Mouse (Mus musculus): ENCODE measurements around the gene Tmem62. TPM values are rescaled to one million over a fixed set of nuclear protein-coding genes. Genes with fewer than 3 reads are reported as not detected.

Tmem62 gene
- polyA plus RNA-seq, 1 experiment from 2014 or later: 1.9 TPM

GRCm38 (mm10) chr2:120998863-120999262, 22.0 kb downstream of the Tmem62 start:
- H3K4me3 ChIP-seq: no peak overlapping the region
- 77% methylated on average over 8 of the region's 8 CpGs for WGBS
- H3K27ac ChIP-seq (replicated peaks): no peak overlapping the region
- no peaks in the 10 kb centered on the region for H3K4me1 ChIP-seq
- no peak overlapping the region for H3K9ac ChIP-seq
- H3K4me2 ChIP-seq: no peak overlapping the region
- no peaks in the 10 kb centered on the region for H3K36me3 ChIP-seq
- no peaks in the 10 kb centered on the region for H3K9me3 ChIP-seq
- no peak for ATAC-seq (ENCODE audit: extremely low read depth, insufficient number of reproducible peaks, low FRiP score, low TSS enrichment)
- H3K27me3 ChIP-seq (replicated peaks): no peaks in the 10 kb centered on the region

- WGBS: 65% methylated on average over 2 of the region's 2 CpGs
- Histone ChIP-seq H3K4me3 (no peak overlapping the region), H3K27ac (replicated peaks) (no peak overlapping the region), H3K36me3 (no peaks in the 10 kb centered on the region), H3K9me3 (no peaks in the 10 kb centered on the region), H3K4me1 (no peaks in the 10 kb centered on the region), H3K27me3 (replicated peaks) (no peaks in the 10 kb centered on the region), H3K9ac (no peak overlapping the region), H3K4me2 (no peak overlapping the region)
- ATAC-seq (ENCODE audit: extremely low read depth, insufficient number of reproducible peaks, low FRiP score, low TSS enrichment): no peak
Observed at GRCm38 (mm10) chr2:121003586-121003985, 26.8 kb downstream of the Tmem62 start.

- ATAC-seq (ENCODE audit: extremely low read depth, insufficient number of reproducible peaks, low FRiP score, low TSS enrichment): no peak
- H3K36me3 ChIP-seq: no peaks in the 10 kb centered on the region
- WGBS: 81% methylated on average over 7 of the region's 7 CpGs
Observed at GRCm38 (mm10) chr2:121004018-121004811, 27.4 kb downstream of the Tmem62 start.

GRCm38 (mm10) chr2:121006986-121007385, 30.2 kb downstream of the Tmem62 start:
- H3K27ac ChIP-seq (replicated peaks): no peak overlapping the region
- WGBS: 78% methylated on average over 1 of the region's 1 CpGs

More at GRCm38 (mm10) chr2:121004018-121004811, 27.4 kb downstream of the Tmem62 start:
- Histone ChIP-seq H3K9me3 (no peaks in the 10 kb centered on the region), H3K4me1 (peaks cover 6% of the 10 kb centered on the region), H3K4me3 (no peak overlapping the region), H3K4me2 (no peak overlapping the region), H3K27me3 (replicated peaks) (no peaks in the 10 kb centered on the region), H3K9ac (no peak overlapping the region), H3K27ac (replicated peaks) (no peak overlapping the region)

GRCm38 (mm10) chr2:121007925-121008663, 31.3 kb downstream of the Tmem62 start, which contains the start of gene Ccndbp1:
Gene Ccndbp1, plus strand, starts transcription at chr2:121008403.
- Histone ChIP-seq H3K4me2 (peak within 1 kb of the TSS; percentile 89), H3K4me3 (peak within 1 kb of the TSS; percentile 94), H3K4me1 (peaks cover 9% of the 10 kb centered on the region), H3K9me3 (no peaks in the 10 kb centered on the region), H3K9ac (peak within 1 kb of the TSS; percentile 86), H3K27ac (replicated peaks) (peak within 1 kb of the TSS; percentile 16; the same call in 1 of the 2 replicates), H3K27me3 (replicated peaks) (no peaks in the 10 kb centered on the region), H3K36me3 (peaks cover 26% of the 10 kb centered on the region)
- ATAC-seq (ENCODE audit: extremely low read depth, insufficient number of reproducible peaks, low FRiP score, low TSS enrichment): peak; percentile 97
- 2% methylated on average over 31 of the region's 34 CpGs for WGBS

More at GRCm38 (mm10) chr2:121006986-121007385, 30.2 kb downstream of the Tmem62 start:
- peaks cover 9% of the 10 kb centered on the region for H3K4me1 ChIP-seq
- peaks cover 15% of the 10 kb centered on the region for H3K36me3 ChIP-seq
- no peak for ATAC-seq (ENCODE audit: extremely low read depth, insufficient number of reproducible peaks, low FRiP score, low TSS enrichment)
- H3K9me3 ChIP-seq: no peaks in the 10 kb centered on the region
- no peak overlapping the region for H3K9ac ChIP-seq
- H3K4me3 ChIP-seq: no peak overlapping the region
- H3K4me2 ChIP-seq: no peak overlapping the region
- no peaks in the 10 kb centered on the region for H3K27me3 ChIP-seq (replicated peaks)

GRCm38 (mm10) chr2:121008664-121009007, 31.8 kb downstream of the Tmem62 start:
- no peak overlapping the region for H3K27ac ChIP-seq (replicated peaks)
- peaks cover 9% of the 10 kb centered on the region for H3K4me1 ChIP-seq
- H3K9me3 ChIP-seq: no peaks in the 10 kb centered on the region
- peaks cover 28% of the 10 kb centered on the region for H3K36me3 ChIP-seq
- no peaks in the 10 kb centered on the region for H3K27me3 ChIP-seq (replicated peaks)
- H3K4me2 ChIP-seq: peak overlapping the region; percentile 89
- WGBS: under 1% methylated on average over 12 of the region's 12 CpGs
- H3K9ac ChIP-seq: peak overlapping the region; percentile 86
- H3K4me3 ChIP-seq: peak overlapping the region; percentile 94
- 0 out of 2 replicates have a peak, but pooled peaks have one; percentile 6 for ATAC-seq (ENCODE audit: extremely low read depth, insufficient number of reproducible peaks, low FRiP score, low TSS enrichment)

- peaks cover 9% of the 10 kb centered on the region for H3K4me1 ChIP-seq
- 20% methylated on average over 5 of the region's 5 CpGs for WGBS
Observed at GRCm38 (mm10) chr2:121009071-121009677, 32.4 kb downstream of the Tmem62 start.

GRCm38 (mm10) chr2:121012676-121013075, 35.9 kb downstream of the Tmem62 start:
- H3K9me3 ChIP-seq: no peaks in the 10 kb centered on the region
- no peak overlapping the region for H3K9ac ChIP-seq
- H3K27me3 ChIP-seq (replicated peaks): no peaks in the 10 kb centered on the region
- H3K4me1 ChIP-seq: peaks cover 12% of the 10 kb centered on the region
- 83% methylated on average over 9 of the region's 9 CpGs for WGBS
- no peak overlapping the region for H3K27ac ChIP-seq (replicated peaks)
- H3K36me3 ChIP-seq: peaks cover 58% of the 10 kb centered on the region
- H3K4me3 ChIP-seq: no peak overlapping the region
- no peak overlapping the region for H3K4me2 ChIP-seq
- ATAC-seq (ENCODE audit: extremely low read depth, insufficient number of reproducible peaks, low FRiP score, low TSS enrichment): no peak

More at GRCm38 (mm10) chr2:121009071-121009677, 32.4 kb downstream of the Tmem62 start:
- peak overlapping the region; percentile 86 for H3K9ac ChIP-seq
- peak overlapping the region; percentile 94 for H3K4me3 ChIP-seq
- peak overlapping the region; percentile 89 for H3K4me2 ChIP-seq
- H3K36me3 ChIP-seq: peaks cover 32% of the 10 kb centered on the region
- no peak for ATAC-seq (ENCODE audit: extremely low read depth, insufficient number of reproducible peaks, low FRiP score, low TSS enrichment)
- H3K27me3 ChIP-seq (replicated peaks): no peaks in the 10 kb centered on the region
- no peak overlapping the region for H3K27ac ChIP-seq (replicated peaks)
- H3K9me3 ChIP-seq: no peaks in the 10 kb centered on the region

- Histone ChIP-seq H3K27me3 (replicated peaks) (no peaks in the 10 kb centered on the region), H3K4me3 (no peak overlapping the region), H3K9ac (no peak overlapping the region), H3K9me3 (no peaks in the 10 kb centered on the region), H3K27ac (replicated peaks) (no peak overlapping the region), H3K36me3 (peaks cover 63% of the 10 kb centered on the region), H3K4me1 (peaks cover 3% of the 10 kb centered on the region; the same call in 1 of the 2 replicates), H3K4me2 (no peak overlapping the region)
- WGBS: 80% methylated on average over 2 of the region's 2 CpGs
- ATAC-seq (ENCODE audit: extremely low read depth, insufficient number of reproducible peaks, low FRiP score, low TSS enrichment): no peak
Observed at GRCm38 (mm10) chr2:121015507-121015906, 38.7 kb downstream of the Tmem62 start.

GRCm38 (mm10) chr2:121016226-121016625, 39.4 kb downstream of the Tmem62 start:
- peaks cover 3% of the 10 kb centered on the region; the same call in 1 of the 2 replicates for H3K4me1 ChIP-seq
- H3K4me3 ChIP-seq: no peak overlapping the region
- H3K36me3 ChIP-seq: peaks cover 60% of the 10 kb centered on the region
- no peak overlapping the region for H3K27ac ChIP-seq (replicated peaks)
- H3K9ac ChIP-seq: no peak overlapping the region
- no peaks in the 10 kb centered on the region for H3K9me3 ChIP-seq
- no peaks in the 10 kb centered on the region for H3K27me3 ChIP-seq (replicated peaks)
- H3K4me2 ChIP-seq: no peak overlapping the region
- 81% methylated on average over 9 of the region's 9 CpGs for WGBS
- no peak for ATAC-seq (ENCODE audit: extremely low read depth, insufficient number of reproducible peaks, low FRiP score, low TSS enrichment)

- no peak for ATAC-seq (ENCODE audit: extremely low read depth, insufficient number of reproducible peaks, low FRiP score, low TSS enrichment)
- Histone ChIP-seq H3K9me3 (no peaks in the 10 kb centered on the region), H3K4me1 (peaks cover 3% of the 10 kb centered on the region; the same call in 1 of the 2 replicates), H3K4me3 (no peak overlapping the region), H3K36me3 (peaks cover 50% of the 10 kb centered on the region), H3K27me3 (replicated peaks) (no peaks in the 10 kb centered on the region), H3K9ac (no peak overlapping the region), H3K27ac (replicated peaks) (no peak overlapping the region), H3K4me2 (no peak overlapping the region)
- WGBS: 62% methylated on average over 1 of the region's 1 CpGs
Observed at GRCm38 (mm10) chr2:121017151-121017550, 40.3 kb downstream of the Tmem62 start.
